Mouse (Mus musculus): ENCODE results near the gene Slc8a2.

- TF ChIP-seq CTCF (IDR thresholded peaks at IDR 0.05; ENCODE audit: borderline replicate concordance, extremely low read depth, insufficient read depth, insufficient read length) = no peak
- TF ChIP-seq POLR2A (IDR thresholded peaks at IDR 0.05; ENCODE audit: borderline replicate concordance, extremely low read depth, insufficient read depth, insufficient read length, poor library complexity, severe bottlenecking) = no peak
Observed at GRCm38 (mm10) chr7:16187494-16187893, 57.9 kb downstream of the Slc8a2 start.

Data from brain, embryonic 14.5 days (tissue).